ENCODE assay signal across 13 mouse cellular contexts in the genomic region with DNA sequence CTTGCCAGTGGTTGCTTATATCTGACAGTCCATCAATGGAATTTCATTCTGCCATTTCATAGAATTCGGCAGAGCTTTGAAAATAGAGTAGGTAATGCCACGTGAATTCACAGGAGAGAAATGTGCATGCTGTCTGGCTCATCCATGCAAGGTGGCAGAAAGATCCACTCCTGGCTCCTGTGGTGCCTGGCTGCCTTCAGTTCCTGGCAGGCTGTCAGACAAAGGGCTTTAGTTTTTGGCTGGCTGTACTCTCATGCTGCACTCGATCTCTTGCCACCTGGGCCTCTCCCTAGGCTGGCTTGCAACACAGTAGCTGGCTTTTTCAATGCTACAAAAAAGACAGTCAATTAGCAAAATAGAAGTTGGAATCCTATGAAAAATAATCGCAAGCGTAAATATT. TPM values are rescaled to one million over a fixed set of nuclear protein-coding genes. Genes with fewer than 3 reads are reported as not detected.
DNase-seq lines count a peak whose midpoint lies in the region; ATAC-seq lines count a peak whose summit lies in the region.
"Had no signal": no experiment of that assay in that cellular context is flagged by ENCODE, and none has a peak within 500 bp of the region (broad histone marks: within the 10 kb centered on the region; RNA-seq: fewer than 3 reads in every experiment).

No protein-coding gene starts in this region.

- no peak overlapping the region for H3K4me3 ChIP-seq in forebrain, embryonic 14.5 days (ENCODE audit: low read depth, low read length)
- no peak overlapping the region for H3K4me3 ChIP-seq in forebrain, embryonic 12.5 days (replicated peaks)
- H3K4me3 ChIP-seq: erythroblast, embryonic 14.5 days had no signal

- H3K27me3 ChIP-seq in forebrain, embryonic 14.5 days (replicated peaks; ENCODE audit: control insufficient read depth, insufficient read depth, low read length), result no peaks in the 10 kb centered on the region
- H3K27me3 ChIP-seq in forebrain, embryonic 12.5 days, result no peaks in the 10 kb centered on the region

- no peaks in the 10 kb centered on the region for H3K9me3 ChIP-seq in forebrain, embryonic 14.5 days (replicated peaks; ENCODE audit: control insufficient read depth, low read length)
- H3K9me3 ChIP-seq in forebrain, embryonic 12.5 days, result no peaks in the 10 kb centered on the region

- H3K4me1 ChIP-seq in forebrain, embryonic 14.5 days (ENCODE audit: control insufficient read depth, insufficient read depth, low read length), result no peaks in the 10 kb centered on the region
- H3K4me1 ChIP-seq in forebrain, embryonic 12.5 days, result no peaks in the 10 kb centered on the region

- DNase-seq in forebrain, embryonic 14.5 days (ENCODE audit: low spot score), result peak; percentile 58
- peak; percentile 23 for DNase-seq in layer of hippocampus, adult 11-12 months (ENCODE audit: low spot score)
- DNase-seq in layer of hippocampus, adult 9-10 months (ENCODE audit: low spot score), result no peak
- DNase-seq in cerebellum, adult 8-10 months, result peak; percentile 89
- peak; percentile 41 to 52 for DNase-seq in layer of hippocampus, postnatal 10 days (ENCODE audit: low spot score in 2 of 2)
- no peak for DNase-seq in kidney, postnatal 14 days
- no peak for DNase-seq in ovary, postnatal 10 days (ENCODE audit: low spot score)
- DNase-seq: embryo, embryonic 11 days; kidney, adult 9 months; liver; lung, postnatal 14 days had no signal

- H3K27ac ChIP-seq in forebrain, embryonic 14.5 days (ENCODE audit: low read depth, low read length), result no peak overlapping the region
- H3K27ac ChIP-seq in forebrain, embryonic 12.5 days, result no peak overlapping the region; the same call in 1 of the 2 replicates

- H3K36me3 ChIP-seq in forebrain, embryonic 14.5 days (ENCODE audit: control insufficient read depth, insufficient read depth, low read length), result no peaks in the 10 kb centered on the region
- no peaks in the 10 kb centered on the region for H3K36me3 ChIP-seq in forebrain, embryonic 12.5 days (replicated peaks)

- H3K4me2 ChIP-seq in forebrain, embryonic 14.5 days (ENCODE audit: low read length), result no peak overlapping the region
- H3K4me2 ChIP-seq in forebrain, embryonic 12.5 days, result no peak overlapping the region

- H3K9ac ChIP-seq in forebrain, embryonic 14.5 days (ENCODE audit: low read length), result no peak overlapping the region
- no peak overlapping the region for H3K9ac ChIP-seq in forebrain, embryonic 12.5 days

- 56% methylated on average over 5 of the region's 5 CpGs for WGBS in forebrain, embryonic 14.5 days
- 70% methylated on average over 5 of the region's 5 CpGs for WGBS in forebrain, embryonic 12.5 days

- ATAC-seq in forebrain, embryonic 14.5 days, result no peak
- no peak for ATAC-seq in forebrain, embryonic 12.5 days (ENCODE audit: low FRiP score)

RNA-seq across cellular contexts. Expression of a gene that starts 49.5 kb away (rescaled TPM):
- 3.8 and 4.4 TPM in 2 replicates for polyA plus RNA-seq in forebrain, embryonic 14.5 days (2014; fragmentation: Nextera tagmentation; extraction: Ambion mirVana)
- 3.3 and 3.4 TPM in 2 replicates for polyA plus RNA-seq in forebrain, embryonic 12.5 days (2016; fragmentation: Nextera tagmentation; extraction: Ambion mirVana)
- 1 to 10 TPM; 3.1 to 5.5 TPM for total RNA-seq in layer of hippocampus, postnatal 10 days (2021)
- polyA plus RNA-seq: erythroblast, embryonic 14.5 days had no signal

Comparison
In these comparisons a context has a peak if more than half of its experiments do, and no peak if none do; other contexts are left out.
1. DNase-seq: peak in forebrain, embryonic 14.5 days (single experiment), layer of hippocampus, adult 11-12 months (single experiment), cerebellum, adult 8-10 months (single experiment) and layer of hippocampus, postnatal 10 days (2 of 2); none in layer of hippocampus, adult 9-10 months (single experiment), kidney, postnatal 14 days (single experiment) and ovary, postnatal 10 days (single experiment).